Mouse (Mus musculus) CH12F3 (cell line): ENCODE data around the gene Ankrd33.
"Not testable (repeated sequence)": the region's sequence is repeated elsewhere in the genome, so short reads cannot be mapped to it uniquely, and the experiment has no call there.

Experiments
- in situ Hi-C: fragments of 300-500 bp; cut with MboI; formaldehyde crosslinking; loops from 2 replicates; pipeline ENCODE4 v1.14.3; 2020; ENCODE audit warnings: low sequenced_read_pairs

Gene Ankrd33

GRCm38 (mm10) chr15:101086451-101086850, 29.1 kb upstream of the Ankrd33 start:
- in situ Hi-C loops, result no loop called here

- in situ Hi-C loops, result no loop called here
Observed at GRCm38 (mm10) chr15:101086956-101087355, 28.6 kb upstream of the Ankrd33 start.

- in situ Hi-C loops, result no loop called here
Observed at GRCm38 (mm10) chr15:101088291-101088690, 27.3 kb upstream of the Ankrd33 start.

GRCm38 (mm10) chr15:101091551-101091950, 24.0 kb upstream of the Ankrd33 start:
- in situ Hi-C loops, result no loop called here

- in situ Hi-C loops, result no loop called here
Observed at GRCm38 (mm10) chr15:101092121-101092828, 23.3 kb upstream of the Ankrd33 start.

DNA sequence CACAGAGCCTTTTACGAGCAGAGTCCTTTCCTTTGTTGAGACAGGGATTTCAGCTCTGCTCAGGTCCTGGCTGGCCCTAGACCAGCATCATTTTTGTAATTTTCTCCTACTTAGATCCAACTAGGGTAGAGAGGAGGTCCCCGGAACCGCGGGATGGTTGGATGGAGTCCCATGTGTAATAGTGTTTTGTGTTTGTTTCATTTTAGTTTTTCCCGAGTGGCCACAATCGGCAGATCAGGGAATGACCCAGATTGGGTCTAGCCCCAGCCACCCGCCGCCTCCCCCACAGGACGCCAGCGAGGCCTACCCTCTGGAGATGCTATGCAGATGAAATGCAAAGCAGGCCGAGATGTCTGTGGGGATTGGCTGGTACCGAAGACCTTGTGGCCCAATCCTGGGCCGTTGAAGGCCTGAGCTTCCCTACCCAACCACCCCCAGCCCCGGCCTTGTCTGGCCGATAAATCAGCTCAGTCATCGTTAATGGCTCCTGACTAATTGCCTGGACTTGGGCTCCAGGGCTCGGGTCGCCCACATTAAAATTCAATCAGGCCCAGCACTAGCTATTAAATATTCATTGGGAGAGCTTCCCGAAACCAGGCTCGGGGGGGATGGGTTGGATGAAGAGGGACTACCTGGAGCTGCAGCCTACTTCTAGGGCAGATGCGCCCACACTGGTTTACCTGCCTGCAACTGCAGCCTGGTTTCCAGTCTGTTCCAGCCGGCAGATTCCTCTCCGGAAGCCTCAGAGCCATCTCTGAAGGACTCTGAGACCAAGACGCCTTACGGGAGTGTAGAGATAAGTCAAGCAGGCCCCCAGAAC, 22.5 kb upstream of the Ankrd33 start:
- in situ Hi-C loops, result no loop called here

- in situ Hi-C loops, result no loop called here
Observed at GRCm38 (mm10) chr15:101093988-101094387, 21.6 kb upstream of the Ankrd33 start.

DNA sequence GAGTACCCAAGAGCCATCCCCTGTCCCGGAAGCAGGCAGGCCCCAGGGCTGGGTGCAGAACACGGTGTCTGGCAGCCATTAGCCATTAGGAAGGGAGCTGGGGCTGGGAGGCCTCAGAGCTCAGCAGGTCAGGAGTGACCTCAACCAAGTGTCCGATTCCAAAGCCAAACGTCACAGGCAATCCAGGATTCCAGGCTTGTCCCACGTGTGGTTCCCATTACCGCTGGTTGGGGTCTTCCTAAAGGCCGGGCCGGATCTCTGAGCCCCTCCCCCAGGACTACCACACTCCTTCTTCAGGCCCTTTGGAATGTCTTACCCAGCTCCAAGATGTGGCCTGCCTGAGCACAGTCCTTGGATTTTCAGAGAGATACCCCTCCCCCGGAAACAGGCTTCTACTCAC, 20.6 kb upstream of the Ankrd33 start:
- in situ Hi-C loops, result no loop called here

DNA sequence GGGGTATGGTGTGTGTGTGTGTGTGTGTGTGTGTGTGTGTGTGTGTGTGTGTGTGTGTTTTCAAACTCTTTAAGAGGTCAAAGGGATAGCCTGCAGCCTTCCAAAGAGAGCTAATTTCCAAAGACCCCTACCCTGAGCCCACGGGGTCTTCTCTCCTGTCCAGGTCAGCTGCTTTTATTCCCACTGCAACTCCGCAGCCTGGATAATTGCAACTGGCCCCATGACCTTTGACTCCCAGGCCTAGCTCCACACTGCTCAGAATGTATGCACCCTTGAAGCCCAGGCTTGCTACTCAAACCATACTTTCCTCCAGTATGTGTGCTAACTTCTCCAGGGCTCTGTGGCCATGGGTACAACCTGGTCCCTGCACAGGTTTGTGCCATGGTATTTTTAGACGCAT, 20.2 kb upstream of the Ankrd33 start:
- in situ Hi-C loops, result no loop called here

- in situ Hi-C loops, result no loop called here
Observed at GRCm38 (mm10) chr15:101097985-101098651, 17.4 kb upstream of the Ankrd33 start.

GRCm38 (mm10) chr15:101100996-101101395, 14.6 kb upstream of the Ankrd33 start:
- in situ Hi-C loops, result no loop called here

DNA sequence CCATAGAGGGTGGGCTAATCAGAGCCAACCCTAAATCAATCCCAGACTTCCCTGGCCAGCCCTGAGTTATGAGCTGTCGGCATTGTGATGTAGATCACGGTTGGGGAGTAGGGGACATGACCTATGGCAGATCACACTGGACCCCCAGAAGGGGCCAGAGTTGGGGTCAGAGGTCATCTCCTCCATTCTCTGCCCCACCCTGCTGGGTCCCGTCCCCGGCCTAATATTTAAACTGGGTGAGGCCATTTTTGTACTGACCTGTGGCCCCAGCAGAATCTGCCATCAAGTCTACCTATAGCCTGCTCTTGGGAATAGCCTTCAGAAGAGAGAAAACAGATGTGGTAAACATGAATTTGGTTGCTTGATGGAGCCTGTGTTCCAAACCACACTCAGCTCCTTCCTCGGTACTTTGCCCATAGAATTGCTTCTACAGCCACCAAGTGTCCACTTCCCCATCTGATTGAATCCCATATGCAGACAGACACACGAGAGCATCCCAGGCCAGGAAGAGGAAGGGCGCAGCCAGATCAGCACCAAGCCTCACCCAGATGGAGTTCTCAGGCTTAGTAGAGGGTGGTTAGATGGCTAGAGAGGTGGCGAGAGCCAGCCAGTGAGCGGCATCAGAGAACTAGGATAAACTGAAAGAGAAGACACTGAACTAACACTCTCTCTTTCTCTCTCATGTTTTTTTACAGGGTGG, 11.8 kb upstream of the Ankrd33 start:
- in situ Hi-C loops, result no loop called here

DNA sequence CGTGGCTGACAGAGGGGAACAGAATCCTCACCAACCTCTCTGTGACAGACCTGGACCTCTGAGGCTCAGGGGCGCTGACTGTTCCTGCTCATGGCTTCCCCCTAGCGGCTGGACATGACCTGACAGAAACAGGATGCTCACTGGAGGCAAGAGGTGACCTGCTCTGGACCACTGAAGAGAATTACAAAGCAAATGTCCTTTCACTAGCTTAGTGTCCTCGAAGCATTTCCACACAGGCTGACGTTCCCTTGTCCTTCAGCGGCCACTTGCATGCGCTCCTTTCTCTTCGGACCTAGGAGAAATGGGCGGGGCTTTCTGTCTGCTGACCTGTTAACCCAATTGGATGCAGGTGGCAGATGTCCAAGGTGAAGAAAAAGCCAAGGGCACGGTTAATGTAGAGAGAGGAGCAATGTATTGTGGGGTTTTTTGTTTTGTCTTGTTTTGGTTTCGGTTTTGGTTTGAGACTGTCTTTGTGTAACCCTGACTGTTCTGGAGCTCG, 10.0 kb upstream of the Ankrd33 start:
- in situ Hi-C loops, result no loop called here

DNA sequence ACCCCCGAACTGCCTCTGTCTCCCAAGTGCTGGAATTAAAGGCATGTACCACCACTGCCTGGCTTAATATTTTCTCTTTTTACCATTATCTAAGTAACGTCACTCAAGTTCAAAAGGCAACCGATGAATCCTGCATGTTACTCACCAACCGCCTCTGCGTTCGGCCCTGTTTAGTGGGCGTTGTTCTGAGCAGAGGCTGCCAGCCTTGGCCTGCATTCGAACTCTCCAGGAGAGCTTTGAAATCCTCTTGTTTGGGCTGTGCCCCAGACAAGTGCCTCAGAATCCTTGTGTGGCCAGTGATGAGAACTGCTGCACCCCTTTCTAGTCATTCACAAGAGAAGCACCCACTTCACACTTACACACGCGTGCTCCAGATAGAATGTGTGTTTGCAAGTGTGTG, 9.5 kb upstream of the Ankrd33 start:
- in situ Hi-C loops, result no loop called here

DNA sequence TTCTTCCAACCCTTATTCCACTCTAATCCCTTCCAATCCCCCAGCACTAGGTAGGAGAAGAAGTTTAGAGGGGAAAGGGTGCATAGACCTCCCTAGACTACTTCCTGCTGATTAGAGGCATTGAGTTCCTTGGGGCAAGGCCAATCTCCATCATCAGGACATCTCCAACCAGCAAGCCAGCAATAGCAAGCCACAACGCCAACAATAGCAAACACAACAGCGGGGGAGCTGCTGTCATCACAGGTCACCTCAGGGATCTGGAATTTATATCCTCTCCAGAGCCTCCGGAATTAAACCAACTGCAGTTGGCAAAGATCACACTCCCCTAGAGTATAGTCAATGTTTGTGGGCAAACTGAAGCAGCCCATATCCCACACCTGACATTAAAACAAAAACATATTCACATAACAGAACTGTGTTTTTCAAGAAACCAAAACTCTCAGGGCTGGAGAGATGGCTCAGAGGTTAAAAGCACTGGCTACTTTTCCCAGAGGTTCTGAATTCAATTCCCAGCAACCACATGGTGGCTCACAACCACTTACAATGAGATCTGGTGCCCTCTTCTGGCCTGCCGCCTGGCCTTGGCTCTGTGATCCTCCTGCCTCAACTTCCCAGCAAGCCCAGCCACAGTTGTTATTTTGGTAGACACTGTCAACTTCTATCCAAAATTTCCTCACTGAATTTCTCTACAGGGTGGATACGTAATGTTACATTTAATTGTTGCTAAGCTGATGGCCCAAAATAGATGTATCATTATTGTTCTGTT, 7.5 kb upstream of the Ankrd33 start:
- in situ Hi-C loops, result no loop called here

DNA sequence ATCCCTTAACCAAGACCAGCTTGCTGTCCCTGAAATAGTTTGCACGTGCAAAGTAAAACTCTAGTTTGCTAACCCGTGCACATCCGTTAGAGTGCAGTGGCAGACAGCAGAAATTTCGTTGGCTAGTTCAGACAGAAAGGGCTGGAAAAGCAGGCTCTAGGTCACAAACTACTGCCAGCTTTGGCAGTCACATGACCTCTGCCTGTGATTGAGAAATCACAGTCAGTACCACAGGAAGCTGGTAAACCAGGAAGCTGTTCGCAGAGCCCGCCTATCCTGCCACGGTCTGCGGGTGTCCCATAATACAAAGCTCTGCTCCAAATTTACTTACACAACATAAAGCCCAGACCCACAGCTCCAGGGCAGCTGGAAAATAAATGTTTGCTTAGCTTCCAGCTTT, 2.4 kb upstream of the Ankrd33 start:
- in situ Hi-C loops, result no loop called here

- in situ Hi-C loops, result not testable (repeated sequence)
Observed at GRCm38 (mm10) chr15:101113778-101114177, 1.8 kb upstream of the Ankrd33 start.

DNA sequence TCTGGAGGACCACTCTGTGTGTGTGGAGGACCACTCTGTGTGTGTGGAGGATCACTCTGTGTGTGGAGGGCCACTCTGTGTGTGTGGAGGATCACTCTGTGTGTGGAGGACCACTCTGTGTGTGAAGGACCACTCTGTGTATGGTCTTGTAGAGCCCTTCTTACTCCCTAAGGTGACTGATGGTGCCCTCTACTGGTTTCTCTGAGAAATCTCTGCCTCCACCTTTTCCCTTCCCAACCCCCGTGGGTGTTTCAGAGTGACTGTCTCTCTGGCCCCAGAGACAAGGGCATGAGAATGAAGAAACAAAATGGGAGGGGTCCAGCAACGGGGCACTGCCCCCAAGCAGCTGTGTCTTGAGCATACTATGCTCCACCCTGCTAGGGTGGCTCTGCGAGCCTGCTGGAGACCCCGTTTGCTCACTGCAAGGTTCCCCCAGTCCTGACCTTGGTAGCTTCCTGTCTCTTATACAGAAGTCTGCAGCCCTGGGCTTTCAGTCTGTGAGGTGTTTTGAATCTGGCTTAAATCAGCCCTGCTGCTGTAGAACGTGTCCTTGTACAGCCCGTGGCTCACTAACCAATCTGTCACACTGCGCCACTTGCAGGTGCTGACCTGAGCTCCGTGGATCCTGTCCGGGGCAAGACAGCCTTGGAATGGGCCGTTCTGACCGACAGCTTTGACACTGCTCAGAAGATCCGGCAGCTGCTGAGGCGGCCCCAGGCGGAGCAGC, 3.0 kb downstream of the Ankrd33 start:
- in situ Hi-C loops, result no loop called here

- in situ Hi-C loops, result no loop called here
Observed at GRCm38 (mm10) chr15:101121411-101122289, 6.1 kb downstream of the Ankrd33 start.
